In genomic region chr11:14147639-14148038, GRCm38 (mm10) we compare ENCODE assay signal across 23 mouse cellular contexts.
DNase-seq lines count a peak whose midpoint lies in the region; ATAC-seq and TF ChIP-seq lines count a peak whose summit lies in the region.
"Had no signal": no experiment of that assay in that cellular context is flagged by ENCODE, and none has a peak within 500 bp of the region (broad histone marks: within the 10 kb centered on the region; RNA-seq: fewer than 3 reads in every experiment).

No protein-coding gene starts in this region.

- no peaks in the 10 kb centered on the region for H3K27me3 ChIP-seq in liver, postnatal 0 days (ENCODE audit: insufficient read depth, low read length)
- H3K27me3 ChIP-seq in midbrain, embryonic 10.5 days (ENCODE audit: low read depth, poor library complexity, severe bottlenecking): no peaks in the 10 kb centered on the region
- H3K27me3 ChIP-seq: embryonic facial prominence, embryonic 12.5 days; embryonic facial prominence, embryonic 15.5 days; hindbrain, embryonic 12.5 days; hindbrain, embryonic 15.5 days had no signal

- 0 out of 2 replicates have a peak, but pooled peaks have one; percentile 33 for TF ChIP-seq EP300 in liver, postnatal 0 days (IDR thresholded peaks at IDR 0.05; ENCODE audit: low read depth)

- no peak overlapping the region for H3K27ac ChIP-seq in liver, postnatal 0 days (ENCODE audit: low read depth)
- no peak overlapping the region for H3K27ac ChIP-seq in midbrain, embryonic 10.5 days (replicated peaks)
- H3K27ac ChIP-seq: embryonic facial prominence, embryonic 12.5 days; embryonic facial prominence, embryonic 15.5 days; gastrocnemius, adult 2 months; hindbrain, embryonic 12.5 days; hindbrain, embryonic 15.5 days had no signal

- no peaks in the 10 kb centered on the region for H3K36me3 ChIP-seq in liver, postnatal 0 days (replicated peaks; ENCODE audit: insufficient read depth, low read length)
- H3K36me3 ChIP-seq in midbrain, embryonic 10.5 days: no peaks in the 10 kb centered on the region
- H3K36me3 ChIP-seq: embryonic facial prominence, embryonic 12.5 days; embryonic facial prominence, embryonic 15.5 days; hindbrain, embryonic 12.5 days; hindbrain, embryonic 15.5 days had no signal

- TF ChIP-seq CTCF in liver, postnatal 0 days (IDR thresholded peaks at IDR 0.05; ENCODE audit: low read depth): no peak

- H3K4me2 ChIP-seq in liver, postnatal 0 days (ENCODE audit: low read depth, low read length): no peak overlapping the region
- H3K4me2 ChIP-seq: embryonic facial prominence, embryonic 12.5 days; embryonic facial prominence, embryonic 15.5 days; heart, embryonic 11.5 days; hindbrain, embryonic 12.5 days; hindbrain, embryonic 15.5 days had no signal

- H3K9me3 ChIP-seq in liver, postnatal 0 days (ENCODE audit: low read length): no peaks in the 10 kb centered on the region
- H3K9me3 ChIP-seq in midbrain, embryonic 10.5 days (replicated peaks): no peaks in the 10 kb centered on the region
- H3K9me3 ChIP-seq: embryonic facial prominence, embryonic 12.5 days; embryonic facial prominence, embryonic 15.5 days; hindbrain, embryonic 12.5 days; hindbrain, embryonic 15.5 days had no signal

- H3K4me3 ChIP-seq in liver, postnatal 0 days (ENCODE audit: low read depth, low read length): no peak overlapping the region
- no peak overlapping the region for H3K4me3 ChIP-seq in midbrain, embryonic 10.5 days
- H3K4me3 ChIP-seq: embryonic facial prominence, embryonic 12.5 days; embryonic facial prominence, embryonic 15.5 days; gastrocnemius, adult 2 months; hindbrain, embryonic 12.5 days; hindbrain, embryonic 15.5 days had no signal

- no peak overlapping the region for H3K9ac ChIP-seq in liver, postnatal 0 days (replicated peaks)
- H3K9ac ChIP-seq: embryonic facial prominence, embryonic 12.5 days; embryonic facial prominence, embryonic 15.5 days; forebrain, postnatal 0 days; hindbrain, embryonic 12.5 days; hindbrain, embryonic 15.5 days had no signal

- DNase-seq in liver, postnatal 0 days: no peak
- no peak for DNase-seq in liver
- peak; percentile 10 for DNase-seq in lung, postnatal 10 days
- DNase-seq in lung, postnatal 36 days: peak; percentile 21
- DNase-seq in midbrain, embryonic 10.5 days (ENCODE audit: low spot score): no peak
- DNase-seq: adrenal gland, adult 2 months; adrenal gland, postnatal 14 days; B cell, adult 2 months; cerebellum, adult 11 months; cerebellum, adult 2 months; cerebellum, adult 9-11 months; cerebellum, postnatal 25 days; forebrain, postnatal 0 days; gastrocnemius, adult 2 months; gastrocnemius, postnatal 14 days; heart, adult 11 months had no signal

- no peaks in the 10 kb centered on the region for H3K4me1 ChIP-seq in liver, postnatal 0 days (ENCODE audit: insufficient read depth)
- H3K4me1 ChIP-seq in midbrain, embryonic 10.5 days: no peaks in the 10 kb centered on the region
- H3K4me1 ChIP-seq: embryonic facial prominence, embryonic 12.5 days; embryonic facial prominence, embryonic 15.5 days; hindbrain, embryonic 12.5 days; hindbrain, embryonic 15.5 days had no signal

- 62% methylated on average over 4 of the region's 4 CpGs for WGBS in liver, postnatal 0 days (ENCODE audit: insufficient replicate concordance)
- 91% methylated on average over 4 of the region's 4 CpGs for WGBS in midbrain, embryonic 10.5 days

- ATAC-seq in liver, postnatal 0 days: no peak
- no peak for ATAC-seq in CD4-positive, CD25-positive, alpha-beta regulatory T cell, adult 4 months
- ATAC-seq: forebrain, embryonic 14.5 days; forebrain, postnatal 0 days had no signal

Comparison
In these comparisons a context has a peak if more than half of its experiments do, and no peak if none do; other contexts are left out.
1. DNase-seq: peak in lung, postnatal 10 days (single experiment) and lung, postnatal 36 days (single experiment); none in liver, postnatal 0 days (single experiment), liver (single experiment) and midbrain, embryonic 10.5 days (single experiment).